Mouse (Mus musculus) midbrain, embryonic 10.5 days (tissue): Measurements from ENCODE around the gene Rab5if. TPM values are rescaled to one million over a fixed set of nuclear protein-coding genes. Genes with fewer than 3 reads are reported as not detected.
"Not testable (repeated sequence)": the region's sequence is repeated elsewhere in the genome, so short reads cannot be mapped to it uniquely, and the experiment has no call there.

ENCODE experiments used
- DNase-seq: peaks from one replicate; pipeline ENCODE4 v3.0.0-alpha.2; 2017; ENCODE audit warnings: low spot score
- H3K27ac ChIP-seq: fragments of 300-500 bp; sonication (generic); replicated peaks from 2 replicates; pipeline ENCODE4 v1.5.1; 2016; ENCODE audit warnings: mild to moderate bottlenecking
- H3K27me3 ChIP-seq: fragments of 300-500 bp; sonication (generic); 2 replicates; pipeline ENCODE4 v1.6.1; 2016; ENCODE audit warnings: low read depth, mild to moderate bottlenecking; ENCODE audit not compliant: poor library complexity, severe bottlenecking
- H3K36me3 ChIP-seq: fragments of 300-500 bp; sonication (generic); 2 replicates; pipeline ENCODE4 v1.6.1; 2016; ENCODE audit warnings: mild to moderate bottlenecking, moderate library complexity
- H3K4me1 ChIP-seq: fragments of 300-500 bp; sonication (generic); 2 replicates; pipeline ENCODE4 v1.6.1; 2016
- H3K4me3 ChIP-seq: fragments of 300-500 bp; sonication (generic); 2 replicates; pipeline ENCODE4 v1.5.1; 2016; ENCODE audit warnings: mild to moderate bottlenecking, moderate library complexity
- H3K9me3 ChIP-seq: fragments of 300-500 bp; sonication (generic); replicated peaks from 2 replicates; pipeline ENCODE4 v1.6.1; 2016; ENCODE audit warnings: mild to moderate bottlenecking
- WGBS: fragments of 180-500 bp; shearing (Covaris S2); methylation state at CpG from one replicate; pipeline ENCODE4 v1.1.7; 2016; 5-methylcytosine and 5-hydroxymethylcytosine counted together
- polyA plus RNA-seq: library from polyadenylated mRNA; unstranded; fragments of >200 nt; fragmentation: Nextera tagmentation; extraction: Ambion mirVana; gene quantifications from 2 replicates; pipeline ENCODE4 v1.2.1, GENCODE M21; 2016

Rab5if gene
- 164 and 191 TPM in 2 replicates for polyA plus RNA-seq

GRCm38 (mm10) chr2:156862772-156863486, at the start of gene Rab5if:
TSS of gene Rab5if (plus strand) at chr2:156863128.
- WGBS: under 1% methylated on average over 98 of the region's 98 CpGs

DNA sequence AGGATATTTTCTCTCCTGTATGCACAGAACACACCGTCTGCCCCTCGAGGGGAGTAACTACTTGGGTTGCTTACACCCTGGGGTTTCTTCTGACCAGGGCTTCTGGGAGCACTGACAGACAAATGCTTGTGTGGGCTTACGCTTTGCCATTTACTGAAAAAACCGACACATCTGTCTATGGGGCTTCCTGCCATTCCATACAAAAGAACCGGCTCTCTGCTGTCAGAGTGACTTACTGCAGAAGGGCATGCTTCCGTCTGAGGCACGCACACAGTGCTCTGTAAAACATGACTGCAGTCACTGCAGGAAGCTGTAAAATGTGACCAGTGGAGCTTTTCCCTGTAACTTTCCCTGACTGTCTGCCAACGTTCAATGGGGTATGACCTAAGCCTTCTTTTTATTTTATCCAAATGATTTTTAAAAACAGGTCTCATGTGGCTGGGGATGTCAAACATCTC, 48.6 kb upstream of the Rab5if start:
- 30% methylated on average over 8 of the region's 8 CpGs for WGBS
- Histone ChIP-seq H3K27ac (peak overlapping the region; percentile 71), H3K9me3 (no peaks in the 10 kb centered on the region), H3K27me3 (no peaks in the 10 kb centered on the region), H3K4me3 (no peak overlapping the region), H3K4me1 (peaks cover 29% of the 10 kb centered on the region), H3K36me3 (no peaks in the 10 kb centered on the region)
- DNase-seq: peak; percentile 24

More at GRCm38 (mm10) chr2:156862772-156863486, at the start of gene Rab5if:
- Histone ChIP-seq H3K9me3 (no peaks in the 10 kb centered on the region), H3K27me3 (no peaks in the 10 kb centered on the region), H3K4me1 (peaks cover 27% of the 10 kb centered on the region), H3K36me3 (peaks cover 55% of the 10 kb centered on the region), H3K27ac (peak within 1 kb of the TSS; percentile 92), H3K4me3 (peak within 1 kb of the TSS; percentile 94)
- peak; percentile 99 for DNase-seq

DNA sequence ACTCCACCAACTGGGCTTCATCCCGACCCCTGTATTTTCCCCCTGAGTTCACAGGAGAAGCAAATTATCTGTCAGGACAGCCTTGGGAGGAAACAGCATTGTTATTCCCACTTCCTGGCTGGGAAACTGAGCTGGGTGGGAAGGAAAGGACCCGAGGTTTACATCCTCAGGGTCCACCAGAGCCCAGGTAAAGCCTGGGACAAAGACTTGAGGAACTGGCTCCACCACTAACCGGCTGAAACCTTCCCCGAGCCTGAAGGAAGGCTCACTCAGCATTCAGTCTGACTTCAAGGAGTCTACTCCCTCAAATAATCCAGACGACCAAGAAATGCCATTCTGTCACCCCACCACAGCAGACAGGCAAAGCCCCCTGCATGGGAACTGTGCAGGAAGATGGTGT, 48.0 kb upstream of the Rab5if start:
- no peak for DNase-seq
- 51% methylated on average over 5 of the region's 5 CpGs for WGBS
- H3K36me3 ChIP-seq: no peaks in the 10 kb centered on the region
- peaks cover 29% of the 10 kb centered on the region for H3K4me1 ChIP-seq
- H3K9me3 ChIP-seq: no peaks in the 10 kb centered on the region
- peak overlapping the region; percentile 71 for H3K27ac ChIP-seq
- H3K4me3 ChIP-seq: no peak overlapping the region
- H3K27me3 ChIP-seq: no peaks in the 10 kb centered on the region

GRCm38 (mm10) chr2:156815412-156815811, 47.5 kb upstream of the Rab5if start:
- no peak overlapping the region for H3K4me3 ChIP-seq

DNA sequence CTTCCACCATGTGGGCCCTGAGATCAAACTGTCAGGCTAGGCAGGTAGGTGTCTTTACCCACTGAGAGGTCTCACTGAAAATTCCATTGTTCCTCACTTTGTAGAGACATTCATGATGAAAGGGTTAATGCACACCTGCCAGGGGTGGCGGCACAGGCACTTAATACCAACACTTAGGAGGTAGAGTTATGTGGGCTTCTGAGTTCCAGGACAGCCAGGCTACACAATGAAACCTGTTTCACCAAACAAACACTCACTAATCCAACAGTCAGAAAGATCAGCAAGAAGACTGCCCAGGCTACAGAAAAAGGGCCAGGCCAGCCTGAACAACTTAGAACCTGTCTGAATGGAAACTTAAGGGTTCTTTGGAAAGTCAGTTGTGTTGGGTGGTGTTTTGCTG, 46.8 kb upstream of the Rab5if start:
- no peaks in the 10 kb centered on the region for H3K36me3 ChIP-seq
- 59% methylated on average over 1 of the region's 1 CpGs for WGBS
- H3K9me3 ChIP-seq: no peaks in the 10 kb centered on the region
- H3K4me1 ChIP-seq: peaks cover 29% of the 10 kb centered on the region
- DNase-seq: no peak
- H3K4me3 ChIP-seq: no peak overlapping the region
- H3K27me3 ChIP-seq: no peaks in the 10 kb centered on the region
- H3K27ac ChIP-seq: no peak overlapping the region

More at GRCm38 (mm10) chr2:156815412-156815811, 47.5 kb upstream of the Rab5if start:
- 64% methylated on average over 3 of the region's 3 CpGs for WGBS
- Histone ChIP-seq H3K9me3 (no peaks in the 10 kb centered on the region), H3K27me3 (no peaks in the 10 kb centered on the region), H3K27ac (no peak overlapping the region; the same call in 1 of the 2 replicates), H3K36me3 (no peaks in the 10 kb centered on the region), H3K4me1 (peaks cover 29% of the 10 kb centered on the region)
- no peak for DNase-seq

GRCm38 (mm10) chr2:156825128-156825527, 37.8 kb upstream of the Rab5if start:
- peaks cover 22% of the 10 kb centered on the region for H3K36me3 ChIP-seq
- H3K27ac ChIP-seq, H3K4me1 ChIP-seq, DNase-seq, H3K4me3 ChIP-seq, H3K27me3 ChIP-seq, H3K9me3 ChIP-seq: not testable (repeated sequence)
- 83% methylated on average over 6 of the region's 6 CpGs for WGBS

- WGBS: 95% methylated on average over 11 of the region's 11 CpGs
- Histone ChIP-seq H3K4me1 (peaks cover 11% of the 10 kb centered on the region), H3K9me3 (peaks cover 37% of the 10 kb centered on the region), H3K27ac (no peak overlapping the region), H3K4me3 (no peak overlapping the region), H3K27me3 (no peaks in the 10 kb centered on the region), H3K36me3 (peaks cover 86% of the 10 kb centered on the region)
- no peak for DNase-seq
These were observed 28.6 kb upstream of the Rab5if start for GRCm38 (mm10) chr2:156834336-156834735.

DNA sequence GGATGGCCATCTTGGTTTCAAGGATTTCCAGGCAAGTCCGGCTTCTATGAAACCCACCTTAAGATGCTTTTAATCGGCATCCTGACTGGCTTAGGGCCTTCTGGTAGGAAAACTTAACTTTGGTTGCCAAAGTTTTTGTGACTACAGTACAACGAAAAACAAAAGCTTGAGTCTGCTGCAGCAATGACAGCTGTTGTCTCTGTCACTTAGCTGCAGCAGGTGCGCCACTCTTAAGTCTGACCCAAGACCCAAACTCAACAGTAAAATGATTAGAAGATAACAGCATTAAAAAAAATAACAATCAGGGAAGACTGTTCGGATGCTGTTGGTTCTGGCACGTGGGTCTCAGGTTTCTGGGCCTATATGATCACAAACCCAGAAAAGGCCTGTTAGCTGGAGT, 24.1 kb upstream of the Rab5if start:
- Histone ChIP-seq H3K4me3 (peak overlapping the region; percentile 97), H3K4me1 (peaks cover 44% of the 10 kb centered on the region), H3K27me3 (no peaks in the 10 kb centered on the region), H3K27ac (peak overlapping the region; percentile 99), H3K9me3 (0 out of 2 replicates have a peak, but pooled peaks cover 4% of the 10 kb centered on the region), H3K36me3 (peaks cover 45% of the 10 kb centered on the region)
- WGBS: 67% methylated on average over 6 of the region's 6 CpGs
- DNase-seq: no peak

DNA sequence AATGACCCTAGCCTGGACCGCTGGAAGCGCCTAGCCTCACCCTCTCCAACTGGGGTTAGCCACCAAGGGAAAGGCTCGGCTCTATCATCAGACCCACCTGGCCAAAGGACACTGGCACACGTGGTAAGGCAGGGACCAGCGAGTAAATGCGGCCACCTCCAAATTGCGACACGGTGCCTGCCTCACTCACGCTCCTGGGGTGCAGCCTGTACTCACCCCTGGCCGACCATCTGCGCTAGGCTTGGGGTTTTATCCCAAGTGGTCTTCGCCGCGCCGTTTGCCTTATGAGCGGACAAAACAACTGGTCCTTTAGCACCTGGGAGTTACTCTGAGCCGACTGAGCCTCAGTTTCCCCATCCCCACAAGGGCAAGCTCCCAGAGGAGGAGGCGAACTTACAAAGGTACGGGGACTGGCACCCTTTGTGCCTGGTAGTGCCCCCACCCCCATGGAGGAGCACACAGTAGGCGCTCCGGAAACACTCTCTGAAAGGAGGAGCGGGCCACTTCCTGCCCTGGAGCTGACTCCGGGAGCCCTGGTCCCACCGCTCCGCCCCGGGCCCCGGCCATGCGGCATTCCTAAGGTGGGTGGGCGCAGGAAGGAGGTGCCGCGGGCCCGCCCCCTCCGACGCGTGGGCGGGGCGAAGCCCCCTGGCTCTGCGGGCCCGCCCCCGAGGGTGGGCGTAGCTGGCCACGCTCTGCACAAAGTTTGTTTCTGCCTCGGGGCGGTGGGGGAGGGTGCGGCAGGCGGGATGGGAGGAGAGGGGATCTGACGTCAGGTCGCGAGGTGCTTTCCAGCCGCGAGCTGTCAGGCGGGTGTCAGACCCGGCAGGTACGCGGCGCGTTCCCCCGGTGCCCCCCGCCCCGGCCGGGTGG, 23.4 kb upstream of the Rab5if start, which contains the start of gene Tgif2:
Tgif2 (plus strand) TSS at position 689 of the 873 bp plus-strand sequence.
- DNase-seq: peak; percentile 96
- Histone ChIP-seq H3K27me3 (no peaks in the 10 kb centered on the region), H3K4me3 (peak within 1 kb of the TSS; percentile 97), H3K36me3 (peaks cover 45% of the 10 kb centered on the region), H3K27ac (peak within 1 kb of the TSS; percentile 99), H3K9me3 (no peaks in the 10 kb centered on the region), H3K4me1 (peaks cover 51% of the 10 kb centered on the region)
- under 1% methylated on average over 58 of the region's 61 CpGs for WGBS

DNA sequence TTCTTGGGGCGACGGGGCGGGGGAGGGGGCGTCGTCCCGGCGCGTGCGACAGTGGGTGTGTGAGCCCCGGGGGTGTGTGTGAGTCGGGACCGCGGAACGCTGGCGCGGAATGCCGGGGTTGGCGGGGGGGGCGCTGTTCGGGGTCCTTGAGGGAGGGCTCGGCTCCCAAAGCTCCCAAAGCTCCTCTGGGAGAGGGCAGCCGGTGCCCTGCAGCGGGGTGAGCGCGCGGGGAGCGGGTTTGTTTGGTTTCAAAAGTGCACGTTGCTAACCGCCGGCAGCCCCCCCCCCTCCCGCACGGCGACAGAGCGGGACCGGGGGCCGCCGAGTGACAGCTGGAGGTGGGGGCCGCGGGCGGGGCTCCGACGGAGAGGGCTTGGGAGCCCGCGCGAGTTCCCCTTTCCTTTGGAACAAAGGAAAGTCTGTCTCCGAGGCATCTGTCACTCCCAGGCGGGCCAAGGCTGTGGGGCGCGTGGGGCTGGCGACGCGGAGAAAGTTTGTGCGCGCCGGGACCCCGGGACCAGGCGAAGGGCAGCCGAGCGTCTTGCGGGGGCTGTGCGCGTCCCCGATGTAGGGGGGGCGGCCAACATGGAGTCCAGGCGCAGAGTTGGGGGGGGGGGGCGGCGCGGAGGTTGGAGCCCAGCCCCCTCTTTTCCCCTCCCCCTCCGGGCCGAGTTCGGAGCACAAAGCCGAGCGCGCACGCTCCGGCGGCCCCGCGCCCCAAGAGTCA, 22.5 kb upstream of the Rab5if start:
- Histone ChIP-seq H3K9me3 (no peaks in the 10 kb centered on the region), H3K4me1 (peaks cover 57% of the 10 kb centered on the region), H3K36me3 (peaks cover 45% of the 10 kb centered on the region), H3K4me3 (peak overlapping the region; percentile 97), H3K27ac (peak overlapping the region; percentile 99), H3K27me3 (no peaks in the 10 kb centered on the region)
- under 1% methylated on average over 74 of the region's 79 CpGs for WGBS
- DNase-seq: peak; percentile 80

- Histone ChIP-seq H3K27me3 (no peaks in the 10 kb centered on the region), H3K27ac (peak overlapping the region; percentile 99), H3K4me1 (peaks cover 62% of the 10 kb centered on the region), H3K4me3 (peak overlapping the region; percentile 97), H3K36me3 (peaks cover 45% of the 10 kb centered on the region), H3K9me3 (no peaks in the 10 kb centered on the region)
- under 1% methylated on average over 41 of the region's 42 CpGs for WGBS
- DNase-seq: peak; percentile 66
These were observed 21.7 kb upstream of the Rab5if start for GRCm38 (mm10) chr2:156841028-156841840.
